Mouse (Mus musculus) heart, embryonic 14.5 days (tissue): ENCODE measurements around the gene Rreb1. TPM values are rescaled to one million over a fixed set of nuclear protein-coding genes. Genes with fewer than 3 reads are reported as not detected.

Source experiments
- ATAC-seq: fragments of 200-750 bp; cut with Nextera tagmentation; 2 replicates; pipeline ENCODE4 v1.8.0; 2017; ENCODE audit warnings: low read depth, moderate TSS enrichment; ENCODE audit not compliant: insufficient number of reproducible peaks, insufficient read depth, low FRiP score
- H3K27ac ChIP-seq, 2 experiments: fragments of 200-500 bp in 1 of 2; fragments of 300-500 bp in 1 of 2; sonication (generic) in 1 of 2; replicated peaks in 1 of 2; 2 replicates each; pipeline ENCODE4 v1.5.1; 2012 to 2014; ENCODE audit warnings: low read depth in 2 of 2, low read length in 2 of 2, control low read depth in 1 of 2, mild to moderate bottlenecking in 1 of 2, mixed read lengths in 1 of 2; ENCODE audit not compliant: control insufficient read depth in 1 of 2, insufficient read depth in 1 of 2
- H3K27me3 ChIP-seq: fragments of 300-500 bp; sonication (generic); 2 replicates; pipeline ENCODE4 v1.6.1; 2014; ENCODE audit warnings: mild to moderate bottlenecking, low read length, control low read depth; ENCODE audit not compliant: control insufficient read depth, insufficient read depth
- H3K36me3 ChIP-seq: fragments of 300-500 bp; sonication (generic); 2 replicates; pipeline ENCODE4 v1.6.1; 2014; ENCODE audit warnings: mild to moderate bottlenecking, control low read depth, low read length, mixed read lengths; ENCODE audit not compliant: control insufficient read depth, insufficient read depth
- H3K4me1 ChIP-seq, 2 experiments: fragments of 200-500 bp in 1 of 2; fragments of 300-500 bp in 1 of 2; sonication (generic) in 1 of 2; 2 replicates each; pipeline ENCODE4 v1.6.1; 2012 to 2014; ENCODE audit warnings: low read length in 2 of 2, control low read depth in 1 of 2, mixed read lengths in 1 of 2; ENCODE audit not compliant: control insufficient read depth in 2 of 2, insufficient read depth in 2 of 2
- H3K4me2 ChIP-seq: fragments of 300-500 bp; sonication (generic); 2 replicates; pipeline ENCODE4 v1.6.1; 2014; ENCODE audit warnings: mild to moderate bottlenecking, low read length
- H3K4me3 ChIP-seq, 2 experiments: fragments of 200-500 bp in 1 of 2; fragments of 300-500 bp in 1 of 2; sonication (generic) in 1 of 2; 2 replicates each; pipeline ENCODE4 v1.5.1; 2012 to 2014; ENCODE audit warnings: low read length in 2 of 2, mild to moderate bottlenecking in 2 of 2, control low read depth in 1 of 2, low read depth in 1 of 2, moderate library complexity in 1 of 2; ENCODE audit not compliant: control insufficient read depth in 1 of 2, insufficient read depth in 1 of 2
- H3K9ac ChIP-seq: fragments of 300-500 bp; sonication (generic); 2 replicates; pipeline ENCODE4 v1.6.1; 2014; ENCODE audit warnings: mild to moderate bottlenecking, low read length
- H3K9me3 ChIP-seq: fragments of 300-500 bp; sonication (generic); 2 replicates; pipeline ENCODE4 v1.6.1; 2016; ENCODE audit warnings: low read length, control low read depth; ENCODE audit not compliant: control insufficient read depth
- WGBS: fragments of 180-500 bp; shearing (Covaris S2); extraction: QIAGEN DNeasy Blood & Tissue Kit; methylation state at CpG from one replicate; pipeline ENCODE4 v1.1.7; 2014; 5-methylcytosine and 5-hydroxymethylcytosine counted together
- polyA plus RNA-seq: library from polyadenylated mRNA; unstranded; fragments of >200 nt; fragmentation: Nextera tagmentation; extraction: Ambion mirVana; gene quantifications from 2 replicates; pipeline ENCODE4 v1.2.1, GENCODE M21; 2014

The Rreb1 gene
- polyA plus RNA-seq, 1 experiment from 2014 or later = 17.8 TPM

DNA sequence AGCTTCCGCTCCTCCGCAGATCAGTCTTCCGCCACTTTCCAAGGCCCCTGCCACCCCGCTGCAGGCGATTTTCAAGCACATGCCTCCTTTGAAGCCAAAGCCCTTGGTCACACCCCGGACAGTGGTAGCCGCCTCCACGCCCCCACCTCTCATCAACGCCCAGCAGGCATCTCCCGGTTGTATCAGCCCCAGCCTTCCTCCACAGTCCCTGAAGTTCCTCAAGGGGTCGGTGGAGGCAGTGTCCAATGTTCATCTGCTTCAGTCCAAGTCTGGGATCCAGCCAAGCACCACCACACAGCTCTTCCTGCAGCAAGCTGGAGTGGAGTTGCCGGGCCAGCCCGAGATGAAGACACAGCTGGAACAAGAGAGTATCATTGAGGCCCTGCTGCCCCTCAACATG is 151.9 kb downstream of the Rreb1 start:
- no peak for ATAC-seq
- H3K4me2 ChIP-seq = no peak overlapping the region
- 67% methylated on average over 13 of the region's 13 CpGs for WGBS
- H3K27ac ChIP-seq = no peak overlapping the region
- H3K27me3 ChIP-seq = no peaks in the 10 kb centered on the region
- no peak overlapping the region for H3K4me3 ChIP-seq
- H3K9ac ChIP-seq = no peak overlapping the region
- no peaks in the 10 kb centered on the region for H3K9me3 ChIP-seq
- peaks cover 88% of the 10 kb centered on the region for H3K36me3 ChIP-seq
- H3K4me1 ChIP-seq = peaks cover 9 to 18% of the 10 kb centered on the region in 2 experiments; a peak in 3 of 4 replicates

- H3K9ac ChIP-seq = no peak overlapping the region
- no peak overlapping the region for H3K4me3 ChIP-seq
- no peak for ATAC-seq
- peaks cover 91% of the 10 kb centered on the region for H3K36me3 ChIP-seq
- peaks cover 9 to 23% of the 10 kb centered on the region in 2 experiments; a peak in 3 of 4 replicates for H3K4me1 ChIP-seq
- H3K27me3 ChIP-seq = no peaks in the 10 kb centered on the region
- no peaks in the 10 kb centered on the region for H3K9me3 ChIP-seq
- H3K27ac ChIP-seq = no peak overlapping the region
- no peak overlapping the region for H3K4me2 ChIP-seq
- 95% methylated on average over 23 of the region's 23 CpGs for WGBS
These were observed 152.4 kb downstream of the Rreb1 start for GRCm38 (mm10) chr13:37930621-37931020.

DNA sequence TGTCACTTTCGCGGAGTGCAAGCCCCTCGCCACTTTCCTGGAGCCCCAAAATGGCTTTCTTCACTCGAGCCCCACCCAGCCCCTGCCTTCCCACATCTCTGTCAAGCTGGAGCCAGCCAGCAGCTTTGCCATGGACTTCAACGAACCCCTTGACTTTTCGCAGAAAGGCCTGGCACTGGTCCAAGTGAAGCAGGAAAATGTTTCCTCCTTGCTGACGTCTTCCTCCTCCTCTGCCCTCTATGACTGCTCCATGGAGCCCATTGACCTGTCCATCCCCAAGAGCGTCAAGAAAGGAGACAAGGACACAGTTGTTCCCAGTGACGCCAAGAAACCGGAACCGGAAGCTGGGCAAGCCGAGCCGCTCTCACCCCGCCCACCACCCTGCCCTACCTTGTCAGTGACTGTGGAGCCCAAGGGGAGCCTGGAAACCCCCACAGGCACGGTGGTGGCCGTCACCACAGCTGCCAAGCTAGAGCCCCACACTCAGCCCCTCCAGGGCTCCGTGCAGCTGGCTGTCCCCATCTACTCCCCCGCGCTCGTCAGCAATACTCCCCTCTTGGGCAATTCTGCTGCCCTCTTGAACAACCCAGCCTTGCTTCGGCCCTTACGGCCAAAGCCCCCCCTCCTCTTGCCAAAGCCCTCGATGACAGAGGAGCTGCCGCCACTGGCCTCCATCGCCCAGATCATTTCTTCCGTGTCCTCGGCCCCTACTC is 153.2 kb downstream of the Rreb1 start:
- Histone ChIP-seq H3K27ac (no peak overlapping the region), H3K4me3 (no peak overlapping the region), H3K4me2 (no peak overlapping the region), H3K36me3 (peaks cover 89% of the 10 kb centered on the region), H3K9me3 (no peaks in the 10 kb centered on the region), H3K9ac (no peak overlapping the region), H3K4me1 (peaks cover 9 to 22% of the 10 kb centered on the region in 2 experiments; a peak in 3 of 4 replicates), H3K27me3 (no peaks in the 10 kb centered on the region)
- 70% methylated on average over 27 of the region's 27 CpGs for WGBS
- ATAC-seq = 0 out of 2 replicates have a peak, but pooled peaks have one; percentile 33

GRCm38 (mm10) chr13:37934075-37934474 is 155.9 kb downstream of the Rreb1 start:
- Histone ChIP-seq H3K27ac (peak overlapping the region in 1 of 2 experiments; percentile 75; a peak in 1 of 4 replicates), H3K9me3 (no peaks in the 10 kb centered on the region), H3K27me3 (no peaks in the 10 kb centered on the region), H3K4me2 (no peak overlapping the region), H3K36me3 (peaks cover 88% of the 10 kb centered on the region), H3K4me1 (peaks cover 9 to 18% of the 10 kb centered on the region in 2 experiments; a peak in 3 of 4 replicates), H3K9ac (no peak overlapping the region; the same call in 1 of the 2 replicates), H3K4me3 (no peak overlapping the region)
- WGBS = 67% methylated on average over 4 of the region's 4 CpGs
- ATAC-seq = no peak

DNA sequence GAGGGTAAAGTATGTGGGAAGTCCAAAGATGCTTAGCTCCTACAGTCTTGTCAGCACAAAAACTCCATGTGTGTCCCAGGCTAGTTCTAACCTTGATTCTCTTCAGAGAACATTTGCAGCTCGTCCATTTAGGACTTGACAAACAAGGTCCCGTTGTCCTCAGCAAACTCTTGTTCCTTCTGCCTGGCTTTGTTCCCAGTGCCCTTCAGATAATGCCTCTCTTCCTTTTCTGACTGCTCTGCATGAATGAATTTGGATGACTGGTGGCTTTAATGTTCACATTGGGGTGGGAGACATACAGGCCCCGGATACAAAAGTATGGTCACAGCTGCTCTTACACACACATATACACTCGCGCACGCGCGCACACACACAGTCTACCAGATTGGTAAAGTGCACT is 156.7 kb downstream of the Rreb1 start:
- Histone ChIP-seq H3K27me3 (no peaks in the 10 kb centered on the region), H3K9me3 (no peaks in the 10 kb centered on the region), H3K9ac (no peak overlapping the region), H3K27ac (peak overlapping the region; percentile 58 to 75), H3K4me3 (no peak overlapping the region), H3K36me3 (peaks cover 84% of the 10 kb centered on the region), H3K4me1 (peaks cover 9 to 18% of the 10 kb centered on the region in 2 experiments; a peak in 3 of 4 replicates), H3K4me2 (no peak overlapping the region)
- ATAC-seq = no peak
- 63% methylated on average over 8 of the region's 8 CpGs for WGBS

DNA sequence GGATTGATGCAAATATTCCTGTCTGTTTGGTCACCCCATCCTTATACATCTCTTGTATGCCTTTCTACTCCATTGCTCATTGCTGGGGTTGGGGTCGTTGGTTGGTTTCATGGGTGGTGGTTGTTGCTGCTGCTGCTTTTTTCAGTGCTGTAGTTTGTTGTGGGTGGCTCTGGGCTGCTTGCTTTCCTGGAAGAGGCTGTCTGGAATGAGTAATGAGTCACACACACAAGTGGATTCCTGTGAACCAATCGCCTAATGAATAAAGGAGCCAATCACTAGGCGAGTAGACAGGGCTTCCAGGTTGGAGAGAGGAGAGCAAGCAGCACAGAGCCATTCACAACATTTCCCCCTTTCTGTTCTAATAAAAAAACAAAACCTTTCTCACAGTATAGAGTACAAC is 158.2 kb downstream of the Rreb1 start:
- Histone ChIP-seq H3K27ac (no peak overlapping the region), H3K4me1 (peaks cover 7 to 19% of the 10 kb centered on the region in 2 experiments; a peak in 3 of 4 replicates), H3K4me2 (no peak overlapping the region), H3K9ac (no peak overlapping the region), H3K4me3 (no peak overlapping the region), H3K27me3 (no peaks in the 10 kb centered on the region), H3K36me3 (peaks cover 75% of the 10 kb centered on the region), H3K9me3 (no peaks in the 10 kb centered on the region)
- no peak for ATAC-seq
- 86% methylated on average over 3 of the region's 3 CpGs for WGBS

DNA sequence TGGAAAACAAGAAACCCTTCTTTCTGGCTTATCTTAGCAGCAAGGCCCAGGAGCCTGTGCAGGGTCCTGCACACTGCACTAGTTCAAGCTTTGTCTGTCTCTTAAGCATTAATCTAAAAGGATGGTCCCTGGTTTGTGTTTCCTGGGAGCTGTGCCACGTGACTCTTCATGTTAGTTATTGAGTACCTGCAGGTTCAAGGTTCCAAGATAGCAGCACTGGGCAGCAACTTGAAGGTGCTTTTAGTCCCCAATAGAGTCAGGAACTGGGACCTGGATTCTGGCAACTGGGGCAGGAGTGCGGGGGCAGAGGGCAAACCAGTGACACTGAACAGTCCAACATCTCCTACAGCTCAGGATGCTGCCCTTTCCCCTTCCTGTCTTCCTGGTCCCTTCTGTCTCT is 162.0 kb downstream of the Rreb1 start:
- H3K27me3 ChIP-seq = no peaks in the 10 kb centered on the region
- H3K9ac ChIP-seq = no peak overlapping the region
- no peak for ATAC-seq
- no peaks in the 10 kb centered on the region for H3K9me3 ChIP-seq
- H3K27ac ChIP-seq = no peak overlapping the region
- peaks cover 57% of the 10 kb centered on the region for H3K36me3 ChIP-seq
- WGBS = 75% methylated on average over 2 of the region's 2 CpGs
- H3K4me3 ChIP-seq = no peak overlapping the region
- no peak overlapping the region for H3K4me2 ChIP-seq
- peaks cover 3 to 18% of the 10 kb centered on the region in 2 experiments; a peak in 3 of 4 replicates for H3K4me1 ChIP-seq
